Mouse (Mus musculus) macrophage (primary cell): ENCODE results near the gene Eif3c. TPM values are rescaled to one million over a fixed set of nuclear protein-coding genes. Genes with fewer than 3 reads are reported as not detected.
A peak's percentile ranks its signal among the peaks of the same experiment; 100 is the strongest.

Source experiments
- H3K27ac ChIP-seq: fragments of 350-480 bp; formaldehyde crosslinking; 2 replicates; pipeline ENCODE4 v1.9.0; 2021
- H3K36me3 ChIP-seq: fragments of 350-480 bp; formaldehyde crosslinking; 2 replicates; pipeline ENCODE4 v1.9.0; 2021; ENCODE audit errors: inconsistent target
- H3K4me3 ChIP-seq: fragments of 350-480 bp; formaldehyde crosslinking; 2 replicates; pipeline ENCODE4 v1.9.0; 2021; ENCODE audit errors: inconsistent target
- H3K79me2 ChIP-seq: fragments of 350-480 bp; formaldehyde crosslinking; 2 replicates; pipeline ENCODE4 v1.9.0; 2021; ENCODE audit errors: inconsistent target
- WGBS: methylation state at CpG from one replicate; pipeline ENCODE4 v1.1.7; 2026; ENCODE audit warnings: inconsistent platforms; ENCODE audit not compliant: missing documents; 5-methylcytosine and 5-hydroxymethylcytosine counted together
- polyA plus RNA-seq: library from polyadenylated mRNA; stranded (reverse); fragments of 250-400 nt; gene quantifications from 3 replicates; pipeline ENCODE4 v1.2.4, GENCODE M21; 2018; ENCODE audit warnings: inconsistent platforms
- total RNA-seq, 78 experiments: library from RNA; depleted of rRNA; stranded (reverse); fragments of 250-400 nt; gene quantifications; 1 replicate in 9 of 78; 2 replicates in 24 of 78; 3 replicates in 43 of 78; 4 replicates in 2 of 78; pipeline ENCODE4 v1.2.4; 2018; ENCODE audit warnings: inconsistent platforms in 56 of 78

Eif3c gene
- 100 to 1,000 TPM in 8 of 26 experiments, 10 to 100 TPM in 18; 46.7 to 177 (median 87.6) TPM for total RNA-seq (2018; cell fraction: chromatin; rRNA removed)
- 100 to 1,000 TPM; 120 to 188 (median 148) TPM for total RNA-seq (2018; cell fraction: cytosol; rRNA removed)
- 100 to 1,000 TPM in 20 of 26 experiments, 10 to 100 TPM in 6; 68.5 to 233 (median 125) TPM for total RNA-seq (2018; cell fraction: nucleus; rRNA removed)
- polyA plus RNA-seq: 124 to 206 TPM (median 173 TPM) in 3 replicates

DNA sequence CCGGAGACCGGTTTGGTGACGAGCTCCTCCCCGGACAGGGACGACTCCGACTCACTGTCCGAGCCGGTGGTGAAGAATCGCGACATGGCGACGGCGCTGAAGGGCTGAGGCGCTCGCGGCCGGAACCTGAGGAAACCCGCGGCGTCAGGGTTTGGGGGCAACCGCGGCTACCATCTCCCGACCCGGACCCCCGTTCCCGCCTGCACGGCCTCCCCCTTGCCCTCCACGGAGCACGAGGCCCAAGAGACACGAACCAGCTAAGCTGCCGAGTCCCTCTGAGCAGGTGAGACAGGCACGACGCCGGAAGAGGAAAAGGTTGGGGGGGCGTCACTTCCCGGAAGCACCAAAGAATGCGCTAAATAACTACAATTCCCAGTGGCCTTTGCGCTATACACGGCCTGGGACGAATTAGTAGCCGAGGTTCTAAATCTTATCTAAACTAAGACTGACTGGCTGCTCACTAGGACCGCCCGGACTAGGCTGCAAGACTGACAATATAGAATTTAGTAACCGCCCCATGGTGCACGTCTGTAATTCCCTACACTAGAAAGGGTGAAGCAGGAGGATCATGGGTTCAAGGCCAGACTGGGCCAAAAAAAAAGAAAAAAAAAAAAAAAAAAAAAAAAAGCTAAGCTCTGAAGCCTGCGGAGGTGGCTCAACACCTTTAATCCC is at the start of gene Eif3c:
Gene Eif3c (minus strand): TSS at position 318 of the 672 bp plus-strand sequence.
- Histone ChIP-seq H3K79me2 (peaks cover 45% of the 10 kb centered on the region), H3K27ac (peak within 1 kb of the TSS; percentile 44), H3K36me3 (peaks cover 33% of the 10 kb centered on the region), H3K4me3 (peak within 1 kb of the TSS; percentile 75)
- under 1% methylated on average over 43 of the region's 46 CpGs for WGBS

DNA sequence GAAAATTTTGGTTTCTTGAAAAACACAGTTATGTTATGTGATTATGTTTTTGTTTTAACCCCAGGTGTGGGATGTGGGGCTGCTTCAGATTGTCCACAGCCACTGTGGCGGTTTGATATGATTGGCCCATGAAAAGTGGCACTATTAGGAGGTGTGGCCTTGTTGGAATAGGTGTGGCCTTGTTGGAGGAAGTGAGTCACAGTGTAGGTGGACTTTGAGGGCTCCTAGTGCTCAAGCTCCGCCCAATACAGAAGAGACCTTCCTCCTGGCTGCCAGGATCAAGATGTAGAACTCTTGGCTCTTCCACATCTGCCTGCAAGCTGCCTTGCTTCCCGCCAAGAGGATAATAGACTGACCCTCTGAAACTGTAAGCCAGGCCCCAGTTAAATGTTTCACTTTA is 46.5 kb upstream of the Eif3c start:
- WGBS: 100% methylated on average over 3 of the region's 3 CpGs
- no peaks in the 10 kb centered on the region for H3K79me2 ChIP-seq
- no peak overlapping the region for H3K27ac ChIP-seq
- H3K36me3 ChIP-seq: no peaks in the 10 kb centered on the region
- no peak overlapping the region for H3K4me3 ChIP-seq

DNA sequence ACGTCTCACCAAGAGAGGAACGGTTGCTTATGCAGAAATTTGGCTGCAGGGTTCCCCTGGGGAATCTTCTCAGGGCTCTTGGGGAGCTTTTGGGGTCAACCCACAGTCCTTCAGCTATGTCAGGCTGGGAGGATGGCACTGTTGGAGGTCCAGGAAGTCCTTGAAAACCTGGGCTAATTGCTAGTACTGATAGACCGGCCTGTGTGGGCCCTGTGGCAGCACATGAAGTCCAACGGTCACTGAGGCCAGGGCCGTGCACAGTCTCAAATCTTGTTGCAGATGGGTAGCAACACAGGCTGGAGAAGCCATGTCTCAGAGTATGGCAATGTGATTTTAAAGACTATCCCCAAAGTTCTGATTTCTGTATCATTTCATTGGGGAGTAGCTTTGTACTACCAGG is 41.6 kb upstream of the Eif3c start:
- no peak overlapping the region for H3K4me3 ChIP-seq
- WGBS: 82% methylated on average over 5 of the region's 5 CpGs
- H3K27ac ChIP-seq: peak overlapping the region; percentile 69
- H3K36me3 ChIP-seq: no peaks in the 10 kb centered on the region
- no peaks in the 10 kb centered on the region for H3K79me2 ChIP-seq

DNA sequence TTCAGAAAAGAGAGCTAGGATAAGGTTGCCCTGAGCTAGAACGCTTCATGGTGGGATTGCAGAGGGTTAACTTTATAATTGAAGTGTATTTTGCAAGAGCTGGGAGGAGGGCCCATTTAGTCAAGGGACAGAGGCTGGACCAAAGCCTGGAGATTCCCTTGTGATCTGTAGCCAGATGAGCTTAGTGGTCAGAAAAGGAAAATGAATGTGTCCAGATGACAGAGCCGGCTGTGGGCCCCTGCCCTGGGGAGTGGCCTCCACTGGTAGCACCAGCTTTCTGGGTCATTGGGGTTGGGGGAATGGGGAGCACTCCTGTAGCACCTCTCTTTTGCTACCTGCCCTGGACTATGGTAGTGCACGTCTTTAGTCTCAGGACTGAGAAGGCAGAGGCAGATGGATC is 40.9 kb upstream of the Eif3c start:
- no peak overlapping the region for H3K4me3 ChIP-seq
- H3K27ac ChIP-seq: peak overlapping the region; percentile 69
- 60% methylated on average over 3 of the region's 3 CpGs for WGBS
- no peaks in the 10 kb centered on the region for H3K79me2 ChIP-seq
- no peaks in the 10 kb centered on the region for H3K36me3 ChIP-seq

DNA sequence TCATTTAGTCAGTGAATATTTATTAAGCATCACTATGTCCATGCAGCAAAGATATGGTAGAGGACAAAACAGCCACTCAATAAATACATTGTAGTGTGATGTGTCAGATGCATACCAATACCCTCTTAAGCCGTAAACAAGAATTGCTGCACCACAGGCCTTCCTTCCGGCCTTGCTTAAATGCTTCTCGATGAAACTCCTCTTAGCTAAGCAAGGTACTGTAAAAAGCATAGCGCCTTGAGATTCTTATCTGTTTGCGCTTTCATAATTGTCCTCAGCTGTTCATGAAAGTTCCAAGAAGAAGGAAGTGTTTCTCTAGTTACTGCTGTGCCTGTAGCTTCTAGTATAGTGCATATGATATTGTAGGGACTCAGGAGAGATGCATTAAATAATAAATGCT is 40.4 kb upstream of the Eif3c start:
- H3K27ac ChIP-seq: peak overlapping the region; percentile 69
- 9% methylated on average over 5 of the region's 5 CpGs for WGBS
- no peaks in the 10 kb centered on the region for H3K79me2 ChIP-seq
- no peak overlapping the region for H3K4me3 ChIP-seq
- H3K36me3 ChIP-seq: no peaks in the 10 kb centered on the region

DNA sequence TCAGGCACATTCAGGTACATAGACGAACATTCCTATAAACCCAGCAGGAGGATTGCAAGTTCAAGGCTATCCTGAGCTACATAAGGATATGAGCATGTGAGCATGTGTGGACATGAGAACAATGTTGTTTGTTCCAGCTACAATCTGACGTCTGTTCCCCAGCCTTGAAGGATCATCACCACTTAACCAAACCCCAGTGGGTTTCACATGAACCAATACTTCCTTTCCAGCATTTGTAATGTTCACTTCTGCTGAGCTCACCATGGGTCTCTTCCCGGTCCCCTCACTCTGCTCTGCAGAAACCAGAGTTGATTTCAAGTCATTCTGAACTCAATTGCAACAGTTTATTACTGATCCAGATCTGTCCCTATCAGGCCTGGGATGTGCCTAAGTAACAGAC is 36.4 kb upstream of the Eif3c start:
- Histone ChIP-seq H3K36me3 (no peaks in the 10 kb centered on the region), H3K4me3 (no peak overlapping the region), H3K79me2 (no peaks in the 10 kb centered on the region), H3K27ac (no peak overlapping the region)
- 48% methylated on average over 3 of the region's 3 CpGs for WGBS

DNA sequence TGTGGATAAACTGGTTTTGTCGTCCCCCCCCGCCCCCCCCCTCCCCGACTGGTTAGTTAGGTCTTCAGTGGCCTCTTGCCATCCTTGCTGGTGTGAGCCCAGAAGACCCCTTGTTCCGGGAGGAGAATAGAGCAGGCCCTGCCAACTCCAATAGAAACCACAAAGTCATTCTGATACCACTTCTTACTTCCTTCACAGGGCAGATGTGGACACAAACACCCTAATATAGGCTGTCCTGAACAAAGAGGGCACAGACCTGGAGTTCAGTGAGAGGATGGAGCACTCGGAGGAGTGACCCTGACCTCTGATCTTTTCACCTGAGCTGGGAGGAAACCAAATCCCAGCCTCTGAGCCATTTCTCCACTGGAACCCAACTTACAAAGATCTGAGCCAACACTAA is 35.7 kb upstream of the Eif3c start:
- Histone ChIP-seq H3K36me3 (no peaks in the 10 kb centered on the region), H3K4me3 (no peak overlapping the region), H3K27ac (no peak overlapping the region), H3K79me2 (no peaks in the 10 kb centered on the region)
- WGBS: 25% methylated on average over 3 of the region's 5 CpGs

DNA sequence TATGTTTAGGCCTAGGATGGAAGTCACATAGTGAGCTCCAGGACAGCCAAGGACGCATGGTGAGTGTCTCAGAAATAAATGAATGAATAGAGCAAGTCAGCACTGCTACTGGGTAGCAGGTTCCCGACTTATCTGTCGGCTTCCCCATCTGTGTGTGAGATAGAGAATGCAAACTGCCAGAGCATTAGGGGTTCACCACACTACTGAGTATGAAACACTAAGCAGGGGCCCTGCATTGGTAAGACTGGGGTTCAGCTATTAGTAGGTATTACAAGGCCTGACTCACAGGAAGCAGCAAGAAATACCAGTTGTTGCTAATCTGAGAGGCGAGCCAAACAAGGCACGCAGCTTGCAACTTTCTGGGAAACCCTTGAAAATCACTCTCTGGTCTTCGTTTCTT is 32.7 kb upstream of the Eif3c start:
- Histone ChIP-seq H3K79me2 (peaks cover 6% of the 10 kb centered on the region; the same call in 1 of the 2 replicates), H3K27ac (peak overlapping the region; percentile 34), H3K36me3 (no peaks in the 10 kb centered on the region), H3K4me3 (no peak overlapping the region)
- WGBS: 41% methylated on average over 6 of the region's 6 CpGs

DNA sequence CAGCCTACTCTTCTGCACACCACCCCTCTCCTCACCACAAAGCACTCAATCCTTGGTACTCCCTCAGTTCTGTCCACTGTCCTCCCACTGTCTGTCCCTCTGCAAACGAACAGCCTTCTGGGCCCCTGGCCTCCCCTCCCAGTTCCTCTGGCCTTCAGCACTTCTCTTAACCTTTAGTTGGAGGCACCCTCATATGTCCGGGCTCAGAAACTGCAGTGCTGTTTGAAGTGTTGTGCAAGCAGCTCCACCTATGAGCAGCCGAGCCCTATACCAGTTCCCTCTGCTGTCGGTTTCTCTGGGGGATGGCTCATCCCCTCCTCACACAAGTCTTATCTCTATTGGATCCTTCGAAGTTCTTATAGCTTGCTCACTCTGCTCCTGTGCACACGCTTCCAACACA is 30.2 kb upstream of the Eif3c start:
- WGBS: 25% methylated on average over 6 of the region's 6 CpGs
- peaks cover 6% of the 10 kb centered on the region; the same call in 1 of the 2 replicates for H3K79me2 ChIP-seq
- H3K27ac ChIP-seq: no peak overlapping the region
- no peaks in the 10 kb centered on the region for H3K36me3 ChIP-seq
- no peak overlapping the region for H3K4me3 ChIP-seq

DNA sequence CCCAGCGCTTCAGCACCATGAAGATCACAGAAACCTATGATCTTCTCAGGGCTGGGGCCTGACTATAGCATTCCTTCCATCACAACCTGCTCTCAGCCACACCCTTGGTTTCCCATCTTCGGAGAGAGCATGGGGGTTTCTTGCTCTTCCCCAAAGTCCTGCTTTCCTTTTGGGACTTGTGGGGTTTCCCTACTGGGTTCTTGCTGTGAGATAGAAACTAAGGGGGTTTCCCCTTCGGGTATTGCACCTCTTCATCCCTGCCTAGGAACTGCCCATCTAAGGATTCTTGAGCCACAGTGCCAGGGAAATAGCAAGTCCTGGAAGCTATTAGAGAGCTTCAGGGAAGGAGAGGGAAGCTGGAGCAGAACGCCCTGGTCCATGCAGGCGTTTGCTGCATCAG is 29.7 kb upstream of the Eif3c start:
- peaks cover 6% of the 10 kb centered on the region; the same call in 1 of the 2 replicates for H3K79me2 ChIP-seq
- no peaks in the 10 kb centered on the region; the same call in 1 of the 2 replicates for H3K36me3 ChIP-seq
- no peak overlapping the region for H3K27ac ChIP-seq
- WGBS: 81% methylated on average over 5 of the region's 5 CpGs
- H3K4me3 ChIP-seq: no peak overlapping the region

DNA sequence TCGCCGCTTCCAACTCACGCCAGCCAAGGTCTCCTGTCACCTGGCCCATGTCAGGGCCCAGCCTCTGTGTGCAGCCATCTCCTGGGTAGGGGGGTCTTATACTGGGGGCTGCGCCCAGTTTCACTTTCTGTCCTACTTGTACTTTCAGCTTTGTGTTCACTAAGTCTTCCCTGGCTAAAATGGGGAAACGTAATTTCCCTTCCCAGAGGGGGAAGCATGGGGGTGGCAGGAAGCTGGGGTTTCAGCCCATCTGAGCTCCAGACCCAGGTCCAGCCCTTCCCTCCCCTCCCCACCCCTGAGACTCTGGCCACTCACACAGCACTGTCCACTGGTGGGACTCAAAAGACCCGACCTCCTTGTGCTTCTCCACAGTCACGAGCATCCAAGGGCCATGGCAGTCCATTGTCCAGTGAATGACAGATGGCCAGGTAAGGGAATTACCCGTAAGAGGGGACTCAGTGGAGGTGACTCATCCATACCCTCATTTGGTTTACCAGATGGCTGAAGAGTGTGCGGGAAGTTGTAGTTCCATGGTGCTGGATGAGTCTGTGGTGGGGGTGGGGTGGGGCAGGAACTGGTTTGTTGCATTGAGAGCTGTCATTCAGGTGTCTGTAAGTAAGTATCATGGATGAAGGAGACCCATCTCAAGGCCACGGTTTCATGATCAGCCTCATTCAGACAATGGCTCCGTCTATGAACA is 28.8 kb upstream of the Eif3c start, which contains the start of gene Il27:
Gene Il27 (minus strand): TSS at position 80 of the 700 bp plus-strand sequence.
- peak within 1 kb of the TSS; percentile 33 for H3K27ac ChIP-seq
- H3K79me2 ChIP-seq: peaks cover 6% of the 10 kb centered on the region; the same call in 1 of the 2 replicates
- WGBS: 44% methylated on average over 11 of the region's 11 CpGs
- H3K36me3 ChIP-seq: peaks cover 9% of the 10 kb centered on the region; the same call in 1 of the 2 replicates
- peak within 1 kb of the TSS; percentile 13; the same call in 1 of the 2 replicates for H3K4me3 ChIP-seq

DNA sequence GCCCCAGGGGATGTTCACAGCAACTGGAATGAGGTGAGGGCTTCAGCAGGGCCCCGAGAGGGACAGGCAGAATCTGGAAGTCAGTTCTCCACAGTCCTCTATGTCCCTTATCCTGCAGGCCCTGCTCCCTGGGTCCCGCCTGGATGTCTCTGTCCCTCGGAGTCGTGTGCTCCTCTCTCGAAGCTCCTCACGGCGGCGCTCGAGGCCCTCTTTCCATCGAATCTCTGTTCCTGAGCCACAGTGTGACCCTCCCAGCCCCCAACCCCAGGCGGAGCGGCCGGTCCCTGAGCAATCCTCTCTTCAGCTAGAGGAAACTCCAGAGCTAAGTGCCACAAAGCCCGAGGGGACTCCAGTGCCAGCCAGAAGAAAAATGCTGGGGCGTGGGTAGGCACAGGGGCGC is 21.6 kb upstream of the Eif3c start:
- Histone ChIP-seq H3K79me2 (peaks cover 49% of the 10 kb centered on the region), H3K27ac (no peak overlapping the region), H3K4me3 (no peak overlapping the region), H3K36me3 (peaks cover 32% of the 10 kb centered on the region)
- WGBS: 90% methylated on average over 12 of the region's 16 CpGs

DNA sequence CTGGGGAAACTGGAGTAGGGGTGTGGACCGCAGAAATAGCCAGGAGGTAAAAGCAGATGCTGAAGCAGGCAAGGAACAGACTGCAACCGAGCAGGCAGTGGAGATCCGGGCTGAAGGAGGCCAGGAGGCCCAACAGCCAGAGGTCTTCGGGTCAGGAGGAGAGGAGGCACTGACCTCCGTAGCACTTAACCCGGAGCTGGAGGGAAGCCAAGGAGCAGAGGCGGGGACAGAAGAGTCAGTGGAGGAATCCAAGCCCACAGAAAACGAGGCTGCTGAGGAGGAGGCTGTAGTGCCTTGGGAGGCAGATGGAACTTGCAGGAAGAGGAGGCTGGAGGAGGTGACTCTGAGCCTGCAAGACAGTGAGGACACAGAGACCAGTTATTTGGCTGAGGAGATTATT is 20.6 kb upstream of the Eif3c start:
- no peak overlapping the region for H3K27ac ChIP-seq
- 61% methylated on average over 7 of the region's 8 CpGs for WGBS

DNA sequence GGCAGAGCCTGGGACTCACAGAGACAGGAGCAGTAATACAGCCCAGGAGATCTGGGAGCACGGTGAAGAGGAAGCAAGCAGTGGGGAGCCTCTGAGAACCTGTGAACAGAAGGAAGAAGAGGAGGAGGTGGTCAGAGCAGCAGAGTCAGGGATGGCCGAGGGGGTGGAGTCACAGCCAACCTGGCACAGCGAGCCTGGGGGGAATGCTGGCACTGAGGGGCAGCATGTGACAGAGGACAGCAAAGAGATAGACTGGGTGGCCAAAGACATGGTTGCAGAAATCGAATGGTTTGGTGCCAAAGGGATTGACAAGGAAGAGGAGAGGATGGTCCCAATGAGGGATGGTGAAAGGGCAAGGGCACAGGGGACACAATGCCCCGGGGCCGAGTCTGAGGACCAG is 19.5 kb upstream of the Eif3c start, which contains the start of gene Cln3:
Gene Cln3 (minus strand): TSS at position 101 of the 400 bp plus-strand sequence.
- Histone ChIP-seq H3K4me3 (peak within 1 kb of the TSS; percentile 72), H3K27ac (peak within 1 kb of the TSS; percentile 94), H3K36me3 (peaks cover 40% of the 10 kb centered on the region), H3K79me2 (peaks cover 70% of the 10 kb centered on the region)
- WGBS: 56% methylated on average over 5 of the region's 6 CpGs

More for the DNA sequence above, 20.6 kb upstream of the Eif3c start:
- Histone ChIP-seq H3K4me3 (no peak overlapping the region), H3K36me3 (peaks cover 32% of the 10 kb centered on the region), H3K79me2 (peaks cover 58% of the 10 kb centered on the region)
